Mouse (Mus musculus) bone marrow macrophage, adult 2 months (primary cell): ENCODE measurements around the gene BC005537.

Experiments
- CTCF ChIP-seq: IDR thresholded peaks from 2 replicates; pipeline ENCODE4 v1.5.1; 2012; ENCODE audit warnings: low read depth, mild to moderate bottlenecking, low read length, moderate library complexity
- POLR2A ChIP-seq: IDR thresholded peaks from 2 replicates; pipeline ENCODE4 v1.6.1; 2012; ENCODE audit warnings: mild to moderate bottlenecking, low read depth, low read length, borderline replicate concordance

GRCm38 (mm10) chr13:24799925-24800673, 1.4 kb upstream of the BC005537 start:
- TF ChIP-seq CTCF, result no peak
- TF ChIP-seq POLR2A, result no peak
